Mouse (Mus musculus) CH12.LX (cell line): ENCODE results near the gene Dnm3.

Experiments
- BHLHE40 ChIP-seq: IDR thresholded peaks from 2 replicates; pipeline ENCODE4 v1.6.1; 2011; ENCODE audit warnings: mild to moderate bottlenecking, low read depth, low read length, improper control_type of control experiment
- CHD2 ChIP-seq: IDR thresholded peaks from 2 replicates; pipeline ENCODE4 v1.6.1; 2011; ENCODE audit warnings: low read length, improper control_type of control experiment
- CTCF ChIP-seq, 2 experiments: IDR thresholded peaks in 1 of 2; conservative IDR thresholded peaks in 1 of 2; 2 replicates each; pipeline ENCODE4 v1.5.1; 2011 to 2012; ENCODE audit warnings: low read depth in 2 of 2, low read length in 2 of 2, improper control_type of control experiment in 1 of 2, inconsistent platforms in 1 of 2, mild to moderate bottlenecking in 1 of 2, moderate library complexity in 1 of 2
- HCFC1 ChIP-seq: IDR thresholded peaks from 2 replicates; pipeline ENCODE4 v1.6.1; 2012; ENCODE audit warnings: low read depth, mild to moderate bottlenecking, inconsistent platforms, low read length, improper control_type of control experiment
- MAX ChIP-seq: IDR thresholded peaks from 2 replicates; pipeline ENCODE4 v1.6.1; 2011; ENCODE audit warnings: low read length, improper control_type of control experiment
- MEF2A ChIP-seq: IDR thresholded peaks from 2 replicates; pipeline ENCODE4 v1.6.1; 2014; ENCODE audit warnings: low read depth, mild to moderate bottlenecking, inconsistent platforms, low read length, improper control_type of control experiment, borderline replicate concordance
- NELFE ChIP-seq: IDR thresholded peaks from 2 replicates; pipeline ENCODE4 v1.6.1; 2011; ENCODE audit warnings: low read depth, low read length, improper control_type of control experiment
- POLR2A ChIP-seq: IDR thresholded peaks from 2 replicates; pipeline ENCODE4 v1.6.1; 2011; ENCODE audit warnings: low read depth, mild to moderate bottlenecking, improper control_type of control experiment, low read length
- POLR2AphosphoS2 ChIP-seq: IDR thresholded peaks from 2 replicates; pipeline ENCODE4 v1.6.1; 2011; ENCODE audit warnings: low read depth, low read length, improper control_type of control experiment
- TCF12 ChIP-seq: IDR thresholded peaks from 2 replicates; pipeline ENCODE4 v1.6.1; 2014; ENCODE audit warnings: low read depth, mild to moderate bottlenecking, inconsistent platforms, low read length, improper control_type of control experiment
- UBTF ChIP-seq: IDR thresholded peaks from 2 replicates; pipeline ENCODE4 v1.6.1; 2012; ENCODE audit warnings: low read depth, mild to moderate bottlenecking, inconsistent platforms, low read length, improper control_type of control experiment, moderate library complexity
- USF1 ChIP-seq: IDR thresholded peaks from 2 replicates; pipeline ENCODE4 v1.6.1; 2014; ENCODE audit warnings: low read depth, mild to moderate bottlenecking, inconsistent platforms, low read length, improper control_type of control experiment
- USF2 ChIP-seq: conservative IDR thresholded peaks from 2 replicates; pipeline ENCODE4 v1.6.1; 2011; ENCODE audit warnings: low read depth, low read length, improper control_type of control experiment

- TF ChIP-seq POLR2AphosphoS2 (no peak), CTCF (conservative IDR thresholded peaks at IDR 0.05 in 1 of 2, IDR thresholded peaks at IDR 0.05 in 1 of 2; ENCODE audit: low read depth in 2 of 2, low read length in 2 of 2) (no peak), POLR2A (no peak), UBTF (no peak), CHD2 (no peak), BHLHE40 (no peak), MAX (no peak), NELFE (no peak), TCF12 (no peak), USF1 (no peak), HCFC1 (no peak), USF2 (no peak), MEF2A (no peak)
These were observed 28.7 kb upstream of the Dnm3 start for GRCm38 (mm10) chr1:162506516-162506915.
